Mouse (Mus musculus): ENCODE results near the gene Olfr282.

DNA sequence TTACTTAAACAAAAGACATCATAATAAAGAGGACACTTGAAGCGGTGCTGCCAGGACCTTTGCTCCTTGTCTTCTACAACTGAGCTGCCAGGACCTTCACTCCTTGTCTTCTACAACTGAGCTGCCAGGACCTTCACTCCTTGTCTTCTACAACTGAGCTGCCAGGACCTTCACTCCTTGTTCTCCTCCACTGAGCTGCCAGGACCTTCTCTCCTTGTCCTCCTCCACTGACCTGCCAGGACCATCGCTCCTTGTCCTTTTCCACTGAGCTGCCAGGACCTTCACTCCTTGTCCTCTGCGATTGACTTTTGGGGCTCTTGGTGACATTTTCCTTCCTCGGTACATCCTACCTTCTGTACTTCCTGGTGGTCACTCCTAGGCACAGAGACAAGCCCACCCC, 17.5 kb downstream of the Olfr282 start:
- no peak for TF ChIP-seq CTCF (IDR thresholded peaks at IDR 0.05; ENCODE audit: insufficient read depth, low read length)
- no peak for TF ChIP-seq POLR2A (IDR thresholded peaks at IDR 0.05; ENCODE audit: borderline replicate concordance, extremely low read depth, low read depth, low read length)
